Mouse (Mus musculus) brain, embryonic 14.5 days (tissue): ENCODE measurements around the gene Flad1. TPM values are rescaled to one million over a fixed set of nuclear protein-coding genes. Genes with fewer than 3 reads are reported as not detected.

Source experiments
- DNase-seq: peaks from one replicate; pipeline ENCODE4 v3.0.0-alpha.2; 2011; ENCODE audit warnings: low read depth
- CTCF ChIP-seq: fragments of 200-500 bp; IDR thresholded peaks from 2 replicates; pipeline ENCODE4 v1.5.1; 2012; ENCODE audit warnings: inconsistent platforms, mild to moderate bottlenecking, moderate library complexity, borderline replicate concordance; ENCODE audit not compliant: insufficient read depth, insufficient read length; ENCODE audit errors: extremely low read depth
- POLR2A ChIP-seq: fragments of 200-500 bp; IDR thresholded peaks from 2 replicates; pipeline ENCODE4 v1.6.1; 2012; ENCODE audit warnings: mild to moderate bottlenecking, inconsistent platforms, borderline replicate concordance; ENCODE audit not compliant: poor library complexity, insufficient read depth, insufficient read length, severe bottlenecking; ENCODE audit errors: extremely low read depth
- polyA plus RNA-seq: library from polyadenylated mRNA; depleted of rRNA; stranded (reverse); fragments of >200 nt; gene quantifications from 2 replicates; pipeline ENCODE4 v1.2.3, GENCODE M21; 2012; rRNA removed

Flad1 gene
- 39.4 and 53.9 TPM in 2 replicates for polyA plus RNA-seq

- DNase-seq: peak; percentile 100
- TF ChIP-seq POLR2A (no peak), CTCF (no peak)
Observed at GRCm38 (mm10) chr3:89411490-89412393, at the start of gene Flad1. Flad1 (minus strand) TSS chr3:89411870.

DNA sequence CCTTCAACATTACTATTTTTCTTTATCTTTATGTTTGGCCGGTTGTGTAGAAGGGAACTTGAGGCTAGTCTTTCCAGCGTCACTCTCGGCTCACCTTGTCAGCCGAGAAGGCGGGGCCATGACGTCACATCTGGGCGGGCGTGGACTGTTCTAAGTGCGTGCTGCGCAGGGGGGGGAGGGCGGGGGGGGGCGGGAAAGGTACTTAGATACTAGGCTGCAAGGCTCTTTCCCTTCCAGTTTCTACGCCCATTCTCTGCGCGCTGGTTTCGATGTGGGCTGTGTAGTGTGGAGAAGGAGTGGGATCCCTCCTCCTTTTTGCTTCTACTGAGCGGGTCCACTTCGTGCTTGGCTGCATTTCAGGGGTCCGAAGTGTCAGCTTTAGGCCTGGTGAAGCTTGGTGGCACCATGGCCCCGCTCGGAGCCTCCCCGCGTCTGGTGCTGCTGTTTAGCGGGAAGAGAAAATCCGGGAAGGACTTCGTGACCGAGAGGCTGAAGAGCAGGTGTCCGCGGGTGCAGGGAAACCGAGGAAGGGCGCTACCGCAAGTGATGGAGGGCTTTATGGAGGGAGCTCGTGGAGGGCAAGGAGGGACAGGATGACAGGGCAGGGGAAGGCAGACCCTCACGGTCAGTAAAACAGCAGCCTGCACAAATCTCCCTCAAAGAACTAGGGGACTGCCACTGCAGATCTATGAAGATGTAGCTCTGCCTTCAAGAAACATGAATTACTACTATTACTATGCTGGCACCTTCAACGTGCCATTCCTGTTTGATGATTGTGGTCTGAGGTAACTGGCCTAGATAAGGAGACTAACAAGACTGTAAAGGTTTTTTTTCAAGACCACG is 47.5 kb upstream of the Flad1 start:
- peak; percentile 96 for DNase-seq
- TF ChIP-seq POLR2A (no peak), CTCF (no peak)

- no peak for DNase-seq
- TF ChIP-seq POLR2A (no peak), CTCF (no peak)
Observed at GRCm38 (mm10) chr3:89458372-89458964, 46.8 kb upstream of the Flad1 start.

GRCm38 (mm10) chr3:89456726-89457665 is 45.3 kb upstream of the Flad1 start:
- peak; percentile 77 for TF ChIP-seq CTCF
- TF ChIP-seq POLR2A: no peak
- peak; percentile 81 for DNase-seq

- TF ChIP-seq CTCF: no peak
- no peak for TF ChIP-seq POLR2A
- no peak for DNase-seq
Observed at GRCm38 (mm10) chr3:89455786-89456285, 44.2 kb upstream of the Flad1 start.

DNA sequence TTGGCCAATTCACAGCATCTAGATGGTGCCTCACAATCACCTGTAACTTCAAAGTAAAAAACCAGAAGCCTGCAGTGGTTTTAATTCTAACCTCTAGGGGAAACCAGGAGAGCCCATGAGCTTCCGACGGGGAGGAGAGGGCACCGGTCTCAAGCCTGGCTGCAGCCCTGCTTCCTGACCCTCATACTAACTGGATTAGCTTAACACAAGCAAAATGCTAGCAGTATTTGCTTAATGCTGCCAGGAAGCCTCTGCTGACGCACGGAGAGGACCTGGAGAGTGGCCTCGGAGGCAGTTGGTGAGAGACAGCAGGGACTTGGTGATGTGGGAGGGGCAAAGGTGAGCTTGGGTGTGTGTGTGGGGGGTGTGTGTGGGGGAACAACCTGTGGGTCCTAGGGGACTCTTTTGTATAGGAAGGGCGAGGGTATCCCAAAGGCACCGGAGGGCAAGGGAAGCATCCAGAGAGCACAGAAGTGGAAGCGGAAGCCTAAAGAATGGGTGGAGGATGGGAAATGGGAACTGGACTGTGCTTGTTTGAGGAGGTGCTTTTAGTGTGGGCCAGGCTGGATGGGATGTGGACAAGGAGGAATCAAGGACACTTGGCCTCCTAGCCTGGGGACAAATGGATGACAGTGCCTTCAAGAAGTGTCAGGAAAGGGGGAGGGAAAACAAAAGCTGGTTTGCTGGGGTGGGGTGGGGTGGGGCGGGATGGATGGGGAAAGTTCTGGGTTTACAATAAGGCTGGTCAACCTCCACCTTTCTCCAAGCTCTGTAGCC is 42.9 kb upstream of the Flad1 start, which contains the start of gene Pmvk:
TSS of gene Pmvk (plus strand) at position 141 of the 777 bp plus-strand sequence.
- TF ChIP-seq POLR2A (no peak), CTCF (no peak)
- DNase-seq: no peak

GRCm38 (mm10) chr3:89451916-89452315 is 40.2 kb upstream of the Flad1 start:
- peak; percentile 42 for DNase-seq
- TF ChIP-seq CTCF (no peak), POLR2A (no peak)

DNA sequence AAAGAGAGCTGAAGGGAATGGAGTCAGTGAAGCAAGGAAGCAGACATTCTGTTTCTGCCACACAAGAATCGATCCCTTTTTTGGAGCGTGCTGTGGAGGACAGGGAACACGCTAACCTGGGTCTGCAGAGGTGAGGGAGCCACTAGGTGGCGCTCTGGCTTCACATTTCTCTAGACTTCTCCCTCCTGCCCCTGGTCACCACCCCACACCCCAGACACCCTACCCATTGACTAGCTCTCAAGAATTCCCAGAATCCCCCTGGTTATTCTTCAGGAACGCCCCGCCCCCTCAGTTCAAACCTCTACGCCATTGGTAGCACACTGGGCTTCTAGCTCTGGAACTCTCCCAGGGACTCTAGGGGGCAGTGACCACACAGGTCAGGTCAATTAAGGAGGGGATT is 37.9 kb upstream of the Flad1 start:
- peak; percentile 80 for TF ChIP-seq CTCF
- TF ChIP-seq POLR2A: no peak
- peak; percentile 77 for DNase-seq

DNA sequence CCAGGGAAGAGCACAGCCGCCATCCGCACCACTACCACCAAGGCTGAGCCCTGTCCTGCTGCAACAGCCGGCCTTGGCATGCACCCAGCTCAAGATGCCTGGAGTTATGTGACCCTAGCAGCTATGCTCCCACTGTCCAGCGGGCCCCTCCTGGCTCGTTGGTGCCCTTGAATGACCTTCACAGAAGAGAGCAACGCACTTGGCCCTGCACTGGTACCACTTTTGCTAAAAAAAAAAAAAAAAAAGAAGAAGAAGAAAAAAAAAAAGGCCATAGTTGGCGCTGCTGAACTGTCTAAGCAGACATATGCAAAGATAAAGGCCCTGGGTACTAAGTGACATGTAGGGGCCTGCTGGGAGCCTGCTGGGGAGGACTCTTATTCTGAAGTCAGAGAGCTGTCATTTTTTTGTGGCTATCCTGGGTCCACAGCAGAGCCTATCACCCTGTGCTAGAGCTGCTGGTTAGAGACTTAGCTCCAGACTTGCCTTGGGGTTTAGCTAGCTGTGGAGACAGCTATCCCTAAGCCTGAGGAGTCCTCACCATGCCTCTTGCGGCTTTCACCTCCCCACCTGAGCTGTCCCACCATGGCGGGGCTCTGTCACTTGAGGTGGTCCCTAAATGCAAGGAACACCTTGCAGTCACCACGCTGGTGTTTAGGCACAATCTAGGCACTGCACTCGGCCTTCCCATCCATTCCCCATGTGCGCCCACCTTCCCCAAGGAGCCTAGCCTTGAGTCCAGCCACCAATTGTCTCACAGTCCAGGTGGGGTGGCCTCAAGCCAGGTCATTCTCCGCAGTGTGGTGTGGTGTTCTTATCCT is 37.3 kb upstream of the Flad1 start:
- TF ChIP-seq CTCF (no peak), POLR2A (no peak)
- DNase-seq: no peak

- no peak for TF ChIP-seq POLR2A
- no peak for TF ChIP-seq CTCF
- no peak for DNase-seq
Observed at GRCm38 (mm10) chr3:89440691-89441090, 29.0 kb upstream of the Flad1 start.
